Mouse (Mus musculus) liver, adult 2 months (tissue): ENCODE measurements at regions not wholly inside any gene's neighbourhood (a gene's known extent, or its start where the extent isn't known, plus 50 kb on each side); places are given as distances from the start of the nearest gene placed in this dataset.

Experiments used
- DNase-seq: peaks from one replicate; pipeline ENCODE4 v3.0.0-alpha.2; 2011; ENCODE audit warnings: low read depth, low spot score; ENCODE audit errors: extremely low read depth
- H3K27ac ChIP-seq: fragments of 200-500 bp; replicated peaks from 2 replicates; pipeline ENCODE4 v1.5.1; 2012; ENCODE audit warnings: low read depth, mild to moderate bottlenecking, control low read depth, inconsistent platforms, low read length; ENCODE audit not compliant: insufficient read depth
- H3K27me3 ChIP-seq: fragments of 200-500 bp; 2 replicates; pipeline ENCODE4 v1.6.1; 2012; ENCODE audit warnings: mild to moderate bottlenecking, moderate library complexity, low read length, inconsistent platforms; ENCODE audit not compliant: control insufficient read depth, insufficient read depth
- H3K36me3 ChIP-seq: fragments of 200-500 bp; 2 replicates; pipeline ENCODE4 v1.6.1; 2012; ENCODE audit warnings: low read length, inconsistent platforms; ENCODE audit not compliant: control insufficient read depth, insufficient read depth
- H3K4me1 ChIP-seq: fragments of 200-500 bp; 2 replicates; pipeline ENCODE4 v1.6.1; 2011; ENCODE audit warnings: low read length; ENCODE audit not compliant: control insufficient read depth, insufficient read depth
- H3K4me3 ChIP-seq: fragments of 200-500 bp; 2 replicates; pipeline ENCODE4 v1.5.1; 2011; ENCODE audit warnings: low read depth, mild to moderate bottlenecking, control low read depth, low read length, moderate library complexity; ENCODE audit not compliant: insufficient read depth
- H3K79me2 ChIP-seq: fragments of 200-500 bp; 2 replicates; pipeline ENCODE4 v1.6.1; 2012; ENCODE audit warnings: inconsistent platforms, mild to moderate bottlenecking, low read length, moderate library complexity; ENCODE audit not compliant: control insufficient read depth, insufficient read depth
- H3K9ac ChIP-seq: fragments of 200-500 bp; 2 replicates; pipeline ENCODE4 v1.6.1; 2012; ENCODE audit warnings: low read depth, mild to moderate bottlenecking, control low read depth, inconsistent platforms, low read length
- CTCF ChIP-seq: fragments of 200-500 bp; IDR thresholded peaks from 2 replicates; pipeline ENCODE4 v1.5.1; 2011; ENCODE audit warnings: low read depth, low read length, control low read depth
- POLR2A ChIP-seq: fragments of 200-500 bp; IDR thresholded peaks from 2 replicates; pipeline ENCODE4 v1.6.1; 2011; ENCODE audit warnings: low read length, control low read depth; ENCODE audit not compliant: insufficient read depth; ENCODE audit errors: extremely low read depth
- WGBS: fragments of 180-500 bp; shearing (Covaris S2); methylation state at CpG from one replicate; pipeline ENCODE4 v1.1.7; 2018; 5-methylcytosine and 5-hydroxymethylcytosine counted together

DNA sequence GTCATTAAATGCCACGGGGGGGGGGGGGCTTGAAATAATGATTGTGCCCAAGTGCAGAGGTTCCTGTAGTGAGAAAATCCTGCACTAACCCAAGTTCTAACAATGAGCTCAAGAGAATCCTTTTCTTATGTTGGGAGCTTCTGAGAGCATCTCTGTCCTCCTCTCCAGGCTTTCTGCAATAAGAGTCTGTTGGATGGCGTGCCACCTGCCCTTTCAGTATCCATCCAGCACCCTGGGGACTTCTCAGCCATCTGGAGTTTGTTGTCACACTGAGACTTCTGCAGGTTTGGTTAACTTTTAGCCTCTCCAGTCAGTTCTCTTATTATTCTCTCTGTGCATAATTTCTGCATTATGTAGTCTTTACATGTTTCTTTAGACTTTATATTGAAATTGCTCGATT lies 530.1 kb downstream of the Plod2 start:
- Histone ChIP-seq H3K79me2 (no peaks in the 10 kb centered on the region), H3K9ac (no peak overlapping the region), H3K36me3 (no peaks in the 10 kb centered on the region), H3K27ac (no peak overlapping the region), H3K4me1 (no peaks in the 10 kb centered on the region), H3K4me3 (no peak overlapping the region), H3K27me3 (no peaks in the 10 kb centered on the region)
- DNase-seq: no peak
- 56% methylated on average over 3 of the region's 3 CpGs for WGBS
- TF ChIP-seq CTCF: no peak
- no peak for TF ChIP-seq POLR2A

DNA sequence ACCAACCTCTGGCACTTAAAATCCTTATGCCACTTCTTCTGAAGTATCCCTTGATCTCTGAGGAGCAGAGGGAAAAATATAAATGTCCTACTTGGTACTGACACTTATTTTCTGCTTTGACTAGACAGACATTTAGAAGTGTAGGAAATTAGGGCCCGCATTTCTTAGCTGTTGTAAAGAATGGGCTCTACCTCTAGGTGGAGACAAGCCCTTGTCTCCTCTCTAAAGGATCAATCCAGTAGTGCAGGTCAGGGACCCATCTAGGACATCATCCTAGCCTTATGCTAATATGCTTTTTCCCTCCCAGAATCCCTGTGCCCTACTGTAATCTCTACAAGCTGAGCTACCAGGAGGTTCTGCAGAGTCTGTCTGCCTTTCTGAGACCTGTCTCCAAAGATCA lies 541.1 kb downstream of the Plod2 start:
- H3K79me2 ChIP-seq: no peaks in the 10 kb centered on the region
- WGBS: 82% methylated on average over 1 of the region's 1 CpGs
- H3K4me3 ChIP-seq: no peak overlapping the region
- H3K4me1 ChIP-seq: no peaks in the 10 kb centered on the region
- H3K27ac ChIP-seq: no peak overlapping the region
- no peak for DNase-seq
- no peak overlapping the region for H3K9ac ChIP-seq
- no peak for TF ChIP-seq CTCF
- no peak for TF ChIP-seq POLR2A
- H3K36me3 ChIP-seq: no peaks in the 10 kb centered on the region
- no peaks in the 10 kb centered on the region for H3K27me3 ChIP-seq

DNA sequence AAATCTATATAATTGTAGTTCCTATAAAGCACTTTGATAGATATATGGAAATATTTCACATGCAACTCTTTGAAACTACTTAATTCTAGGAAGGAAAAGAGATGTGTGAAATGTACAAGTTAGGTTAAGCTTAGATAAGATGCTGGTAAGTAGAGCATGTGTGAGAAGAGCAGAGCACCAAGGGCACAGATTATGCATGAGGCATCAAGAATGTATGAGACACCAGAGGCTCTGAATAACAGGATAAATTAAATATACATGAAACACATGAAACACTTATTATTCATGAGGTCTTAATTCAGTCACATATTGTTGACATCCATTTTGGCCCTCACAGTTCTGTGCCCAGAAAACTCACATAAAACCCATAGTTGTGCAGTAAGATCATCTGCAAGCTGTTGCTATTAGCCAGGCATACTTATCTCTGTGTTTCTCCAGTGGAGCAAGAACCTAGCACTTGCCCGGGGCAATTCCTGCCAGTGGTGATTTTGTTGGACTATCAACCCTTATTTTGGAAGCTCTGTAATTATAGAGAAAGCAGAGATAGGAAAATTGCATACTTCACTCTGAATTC lies 556.1 kb downstream of the Plod2 start:
- H3K79me2 ChIP-seq: no peaks in the 10 kb centered on the region
- no peak overlapping the region for H3K9ac ChIP-seq
- WGBS: 73% methylated on average over 1 of the region's 1 CpGs
- no peaks in the 10 kb centered on the region for H3K4me1 ChIP-seq
- TF ChIP-seq POLR2A: no peak
- no peak for TF ChIP-seq CTCF
- H3K36me3 ChIP-seq: no peaks in the 10 kb centered on the region
- H3K4me3 ChIP-seq: no peak overlapping the region
- H3K27ac ChIP-seq: no peak overlapping the region
- H3K27me3 ChIP-seq: no peaks in the 10 kb centered on the region
- DNase-seq: no peak

DNA sequence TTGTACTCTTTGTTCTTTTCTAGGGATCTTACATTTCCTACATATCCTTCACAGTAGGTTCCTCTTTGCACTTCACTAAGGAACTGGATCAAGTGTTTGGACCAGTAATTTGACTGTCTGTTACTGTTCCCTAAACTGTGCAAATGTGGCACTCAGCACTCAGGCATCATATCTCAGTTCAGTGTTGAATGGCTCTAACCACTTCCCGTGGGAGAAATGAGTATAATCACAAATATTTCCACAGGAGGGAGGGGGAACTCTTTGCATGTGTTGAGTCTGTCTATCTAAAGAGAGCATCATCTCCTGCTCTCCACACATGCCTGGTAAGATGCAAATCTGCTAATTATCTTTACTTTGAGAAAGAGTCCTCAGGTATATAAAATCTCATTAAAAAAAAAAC lies 588.5 kb downstream of the Plod2 start:
- 53% methylated on average over 1 of the region's 1 CpGs for WGBS
- H3K36me3 ChIP-seq: no peaks in the 10 kb centered on the region
- no peak overlapping the region for H3K9ac ChIP-seq
- DNase-seq: no peak
- H3K4me1 ChIP-seq: no peaks in the 10 kb centered on the region
- no peak overlapping the region for H3K4me3 ChIP-seq
- no peaks in the 10 kb centered on the region for H3K79me2 ChIP-seq
- H3K27me3 ChIP-seq: no peaks in the 10 kb centered on the region
- TF ChIP-seq CTCF (no peak), POLR2A (no peak)
- no peak overlapping the region for H3K27ac ChIP-seq

DNA sequence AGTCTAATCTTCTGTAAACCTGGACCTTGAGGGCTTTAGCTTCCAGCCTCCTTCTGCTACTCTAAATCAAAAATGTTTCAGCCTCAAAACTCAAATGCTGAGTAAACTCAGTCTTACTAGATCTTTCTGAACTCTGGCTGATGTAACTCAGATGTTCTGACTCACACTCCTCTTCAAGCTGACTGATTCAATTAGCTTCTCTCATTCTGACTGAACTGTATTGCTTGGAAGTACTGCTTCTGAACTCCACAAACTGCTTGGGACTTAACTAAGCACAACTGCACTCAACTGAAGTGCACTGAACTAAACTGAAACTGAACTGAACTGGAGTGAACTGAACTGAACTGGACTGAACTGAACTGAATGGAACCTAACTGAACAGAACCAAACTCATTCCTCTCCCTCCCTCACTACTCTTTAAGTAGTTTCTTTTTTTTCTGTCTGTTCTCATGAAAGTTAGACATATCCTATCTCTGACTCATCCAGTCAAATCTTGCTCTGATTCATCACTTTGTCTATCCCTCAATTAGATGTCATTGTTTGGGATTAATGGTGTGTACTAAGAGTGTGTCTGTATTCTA lies 589.7 kb downstream of the Plod2 start:
- DNase-seq: no peak
- Histone ChIP-seq H3K27ac (no peak overlapping the region), H3K4me1 (no peaks in the 10 kb centered on the region), H3K36me3 (no peaks in the 10 kb centered on the region), H3K27me3 (no peaks in the 10 kb centered on the region), H3K79me2 (no peaks in the 10 kb centered on the region), H3K9ac (no peak overlapping the region), H3K4me3 (no peak overlapping the region)
- TF ChIP-seq POLR2A (no peak), CTCF (no peak)

DNA sequence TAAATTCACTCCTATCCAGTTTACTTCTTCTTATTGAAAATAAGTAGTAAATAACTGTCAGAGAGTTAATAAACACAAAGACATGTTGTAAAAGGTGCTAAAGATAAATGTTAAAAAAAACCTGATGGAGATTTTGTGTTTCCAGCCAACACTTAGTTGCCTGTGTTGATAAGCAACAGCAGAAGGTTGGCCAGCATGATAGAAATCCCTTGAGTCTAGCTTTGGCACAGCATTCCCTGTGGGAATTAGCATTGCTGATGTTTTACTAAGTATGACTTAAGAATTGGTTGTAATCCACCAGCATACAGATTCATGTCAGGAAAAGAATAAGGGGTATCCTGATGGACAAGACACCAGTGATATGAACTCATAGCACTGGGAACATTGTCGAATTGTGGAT lies 594.3 kb downstream of the Plod2 start:
- no peak overlapping the region for H3K9ac ChIP-seq
- no peaks in the 10 kb centered on the region for H3K79me2 ChIP-seq
- H3K4me1 ChIP-seq: no peaks in the 10 kb centered on the region
- TF ChIP-seq CTCF (no peak), POLR2A (no peak)
- no peaks in the 10 kb centered on the region for H3K36me3 ChIP-seq
- WGBS: 60% methylated on average over 1 of the region's 1 CpGs
- H3K27me3 ChIP-seq: no peaks in the 10 kb centered on the region
- no peak for DNase-seq
- H3K4me3 ChIP-seq: no peak overlapping the region
- H3K27ac ChIP-seq: no peak overlapping the region
